Mouse (Mus musculus) left cerebral cortex, postnatal 4 days (tissue): Measurements from ENCODE around the gene Ccdc182. TPM values are rescaled to one million over a fixed set of nuclear protein-coding genes. Genes with fewer than 3 reads are reported as not detected.

Experiments
- DNase-seq: peaks from one replicate; pipeline ENCODE4 v3.0.0-alpha.2; 2022
- intact Hi-C: fragments of 180-260 bp; cut with DNase I; formaldehyde crosslinking; loops from one replicate; pipeline ENCODE4 v1.15.1; 2025
- total RNA-seq, 2 experiments: library from RNA; stranded (reverse); gene quantifications; 2 replicates each; pipeline ENCODE4 v1.2.3; 2021

Gene Ccdc182
- total RNA-seq = not detected

- intact Hi-C loops = loop anchor here (10.0 kb wide), 2 partner anchors 431 to 531 kb away; no protein-coding TSS in a partner anchor
- DNase-seq = no peak
Measured at GRCm38 (mm10) chr11:88293631-88294393, at the start of gene Ccdc182. Gene Ccdc182 (plus strand): TSS chr11:88294058.

DNA sequence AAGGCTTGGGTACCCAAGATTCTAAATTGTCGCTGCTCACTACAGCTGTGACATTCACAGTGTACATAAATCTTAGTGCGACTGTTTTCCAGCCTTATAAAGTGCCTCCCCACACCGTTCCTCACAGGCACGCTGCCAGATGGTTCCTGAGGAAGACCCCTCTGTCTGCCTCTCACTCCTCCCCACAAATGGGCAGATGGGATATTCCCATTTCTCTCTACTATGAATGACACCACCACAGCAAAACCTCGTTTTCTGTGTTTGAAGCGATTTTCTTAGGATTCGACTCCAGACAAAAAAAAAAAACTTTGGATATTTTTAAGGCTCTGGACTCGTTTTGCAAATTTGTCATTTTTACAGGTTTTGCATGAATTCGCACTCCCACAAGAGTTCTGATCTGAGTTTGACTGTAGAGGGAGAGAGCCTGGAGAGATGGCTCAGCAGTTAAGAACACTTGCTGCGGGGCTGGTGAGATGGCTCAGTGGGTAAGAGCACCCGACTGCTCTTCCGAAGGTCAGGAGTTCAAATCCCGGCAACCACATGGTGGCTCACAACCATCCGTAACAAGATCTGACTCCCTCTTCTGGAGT is 48.2 kb upstream of the Ccdc182 start:
- intact Hi-C loops = no loop called here
- DNase-seq = no peak

DNA sequence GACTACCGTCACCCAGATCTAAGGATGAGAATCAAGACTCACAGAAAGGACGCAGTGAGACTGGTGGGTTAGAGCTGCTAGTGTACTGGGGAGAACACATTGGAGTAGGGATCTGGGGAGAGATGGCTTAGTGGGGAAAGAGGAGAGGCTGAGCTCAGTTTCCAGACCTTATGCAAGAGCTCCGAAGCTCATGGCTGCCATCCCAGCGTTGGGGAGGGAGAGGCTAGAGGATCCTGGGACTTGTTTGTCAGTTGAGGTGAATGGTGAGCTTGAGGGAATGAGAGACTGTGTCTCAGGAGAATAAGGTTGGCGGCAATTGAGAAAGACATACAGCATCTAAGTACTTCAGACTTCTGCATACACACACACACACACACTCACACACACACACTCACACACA is 45.2 kb upstream of the Ccdc182 start:
- intact Hi-C loops = no loop called here
- no peak for DNase-seq

DNA sequence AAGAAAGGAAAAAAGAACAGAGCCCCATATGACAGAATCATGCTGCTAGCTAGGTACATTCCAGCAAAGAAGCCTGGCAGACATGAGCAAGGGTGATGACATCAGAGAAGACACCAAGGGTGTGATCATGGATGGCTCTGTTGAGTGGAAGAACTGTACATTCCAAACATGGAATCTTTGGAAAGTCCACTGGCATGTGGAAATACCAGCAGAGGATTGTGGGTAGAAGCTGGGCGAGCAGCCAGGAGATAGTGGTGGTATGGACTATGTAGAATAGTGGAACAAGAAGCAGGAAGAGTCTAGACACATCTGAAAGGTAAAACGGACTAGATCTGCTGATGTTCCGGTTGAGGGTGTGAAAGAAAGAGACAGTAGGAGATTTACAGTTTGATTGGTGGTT is 43.3 kb upstream of the Ccdc182 start:
- intact Hi-C loops = loop anchor here (10.0 kb wide), 1 partner anchor 484 kb away; no protein-coding TSS in a partner anchor
- DNase-seq = no peak

- no peak for DNase-seq
- intact Hi-C loops = loop anchor here (10.0 kb wide), 1 partner anchor 484 kb away; no protein-coding TSS in a partner anchor
Measured at GRCm38 (mm10) chr11:88251295-88251694, 42.6 kb upstream of the Ccdc182 start.

- peak; percentile 93 for DNase-seq
- intact Hi-C loops = loop anchor here (10.0 kb wide), 1 partner anchor 483 kb away; no protein-coding TSS in a partner anchor
Measured at GRCm38 (mm10) chr11:88251972-88252766, 41.7 kb upstream of the Ccdc182 start.

DNA sequence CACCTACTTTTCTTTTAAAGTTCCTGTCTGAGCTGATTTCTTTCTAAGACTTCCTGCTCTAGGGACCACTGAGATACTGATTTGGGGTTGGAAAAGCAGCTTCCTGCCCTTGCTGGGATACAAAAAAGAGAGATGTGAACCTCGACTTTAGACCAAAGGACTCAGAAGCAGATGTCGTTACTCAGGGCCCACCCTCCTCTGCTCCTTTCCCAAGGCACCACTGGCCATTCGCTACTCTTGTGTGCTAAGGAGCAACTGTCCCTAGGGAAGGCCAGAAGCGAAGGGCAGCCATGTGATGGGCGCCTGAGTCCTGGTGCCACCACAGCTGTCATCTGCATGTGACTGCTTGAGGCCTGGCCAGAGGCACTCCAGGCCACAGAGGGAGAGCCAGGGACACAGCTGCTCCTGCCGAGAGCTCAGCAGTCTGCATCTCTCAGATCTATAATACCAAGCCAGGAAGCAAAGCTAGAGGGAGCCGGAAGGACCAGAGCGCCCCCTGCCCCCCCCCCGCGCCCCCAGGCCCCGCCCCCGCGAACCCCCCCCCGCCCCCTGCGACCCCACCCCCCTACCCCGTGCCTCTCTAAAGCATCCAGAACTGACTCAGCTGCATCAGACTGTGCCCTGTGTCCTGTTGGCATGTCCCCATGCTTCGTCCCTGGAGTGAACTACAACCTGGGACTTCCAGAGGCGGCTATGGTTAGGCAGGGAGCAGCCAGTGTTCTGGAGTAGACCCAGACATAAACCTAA is 40.9 kb upstream of the Ccdc182 start:
- intact Hi-C loops = loop anchor here (10.0 kb wide), 1 partner anchor 482 kb away; no protein-coding TSS in a partner anchor
- peak; percentile 85 for DNase-seq

GRCm38 (mm10) chr11:88253514-88254167 is 40.2 kb upstream of the Ccdc182 start:
- no peak for DNase-seq
- intact Hi-C loops = loop anchor here (10.0 kb wide), 1 partner anchor 481 kb away; no protein-coding TSS in a partner anchor

- intact Hi-C loops = loop anchor here (10.0 kb wide), 1 partner anchor 477 kb away; no protein-coding TSS in a partner anchor
- DNase-seq = no peak
Measured at GRCm38 (mm10) chr11:88257700-88258099, 36.2 kb upstream of the Ccdc182 start.

DNA sequence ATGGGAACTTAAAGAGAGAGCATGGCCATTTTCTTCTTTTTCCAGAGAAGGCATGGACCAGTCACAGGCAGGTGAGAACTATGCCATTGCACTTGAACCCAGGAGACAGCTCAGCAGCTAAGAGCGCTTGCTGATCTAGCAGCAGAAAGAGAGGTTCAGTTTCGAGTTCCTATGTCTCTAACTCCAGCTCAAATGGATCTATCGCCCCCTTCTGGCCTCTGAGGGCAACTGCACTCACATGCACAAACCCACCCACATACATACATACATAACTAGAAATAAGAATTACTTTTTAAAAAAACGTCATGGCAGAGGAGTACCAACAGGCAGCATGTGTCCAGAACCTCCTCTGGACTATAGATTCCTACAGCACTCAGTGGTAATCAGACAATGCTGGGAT is 35.6 kb upstream of the Ccdc182 start:
- DNase-seq = no peak
- intact Hi-C loops = loop anchor here (10.0 kb wide), 1 partner anchor 477 kb away; no protein-coding TSS in a partner anchor

GRCm38 (mm10) chr11:88260463-88260862 is 33.4 kb upstream of the Ccdc182 start:
- intact Hi-C loops = no loop called here
- DNase-seq = no peak

DNA sequence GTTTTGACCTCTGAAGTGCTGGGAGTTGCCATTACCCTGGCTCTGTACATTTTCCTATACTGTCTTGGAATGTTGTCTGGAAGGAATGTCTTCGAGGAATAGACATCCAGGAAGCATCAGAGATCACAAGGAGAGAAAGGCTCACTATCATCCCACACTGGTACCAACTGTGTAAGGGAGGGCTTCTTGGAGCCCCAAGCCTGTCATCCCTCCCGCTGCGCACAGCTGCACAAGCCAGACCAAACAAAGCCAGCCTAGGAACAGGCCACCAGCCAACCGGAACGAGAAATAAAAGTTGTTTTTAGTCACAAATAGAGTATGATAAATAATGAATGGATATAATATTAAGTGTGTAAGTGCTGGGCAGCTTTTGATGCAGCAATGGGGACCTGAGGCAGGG is 29.0 kb upstream of the Ccdc182 start:
- intact Hi-C loops = no loop called here

DNA sequence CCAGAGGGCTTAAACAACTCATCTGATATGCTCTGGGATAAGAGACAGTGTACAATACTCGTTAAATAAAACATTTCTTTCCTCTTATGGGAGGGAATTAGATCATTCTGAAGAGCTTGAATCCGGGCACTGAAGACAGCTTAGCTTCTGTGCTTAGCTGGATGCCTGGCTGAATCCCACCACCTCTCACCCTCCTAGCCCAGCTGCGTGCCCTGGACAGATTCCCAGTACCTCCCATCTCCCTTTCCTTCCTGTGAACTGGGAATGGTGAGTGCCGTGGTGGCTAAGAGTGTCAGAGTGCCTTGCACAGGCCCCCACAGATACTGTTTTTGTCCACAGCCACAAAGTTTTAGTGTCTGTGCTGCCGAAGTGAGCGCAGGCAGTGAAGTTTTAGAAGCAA is 27.5 kb upstream of the Ccdc182 start:
- intact Hi-C loops = no loop called here
- DNase-seq = peak; percentile 85

More for the DNA sequence above, 29.0 kb upstream of the Ccdc182 start:
- peak; percentile 56 for DNase-seq

DNA sequence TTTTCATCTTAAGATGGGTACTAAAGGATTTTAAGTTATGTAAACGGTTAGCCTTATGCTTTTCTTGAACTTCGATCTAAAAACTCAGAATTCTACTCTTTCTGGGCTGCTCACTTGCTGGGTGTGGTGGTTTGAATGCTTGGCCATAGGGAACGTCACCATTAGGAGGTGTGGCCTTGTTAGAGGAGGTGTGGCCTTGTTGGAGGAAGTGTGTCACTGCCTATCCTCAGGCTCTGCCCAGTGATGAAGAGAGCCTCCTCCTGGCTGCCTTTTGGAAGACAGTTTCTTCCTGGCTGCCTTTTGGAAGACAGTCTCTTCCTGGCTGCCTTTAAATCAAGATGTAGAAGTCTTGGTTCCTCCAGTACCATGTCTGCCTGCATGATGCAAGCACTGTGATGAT is 22.0 kb upstream of the Ccdc182 start:
- DNase-seq = no peak
- intact Hi-C loops = no loop called here

- intact Hi-C loops = no loop called here
- no peak for DNase-seq
Measured at GRCm38 (mm10) chr11:88274111-88274879, 19.6 kb upstream of the Ccdc182 start.

DNA sequence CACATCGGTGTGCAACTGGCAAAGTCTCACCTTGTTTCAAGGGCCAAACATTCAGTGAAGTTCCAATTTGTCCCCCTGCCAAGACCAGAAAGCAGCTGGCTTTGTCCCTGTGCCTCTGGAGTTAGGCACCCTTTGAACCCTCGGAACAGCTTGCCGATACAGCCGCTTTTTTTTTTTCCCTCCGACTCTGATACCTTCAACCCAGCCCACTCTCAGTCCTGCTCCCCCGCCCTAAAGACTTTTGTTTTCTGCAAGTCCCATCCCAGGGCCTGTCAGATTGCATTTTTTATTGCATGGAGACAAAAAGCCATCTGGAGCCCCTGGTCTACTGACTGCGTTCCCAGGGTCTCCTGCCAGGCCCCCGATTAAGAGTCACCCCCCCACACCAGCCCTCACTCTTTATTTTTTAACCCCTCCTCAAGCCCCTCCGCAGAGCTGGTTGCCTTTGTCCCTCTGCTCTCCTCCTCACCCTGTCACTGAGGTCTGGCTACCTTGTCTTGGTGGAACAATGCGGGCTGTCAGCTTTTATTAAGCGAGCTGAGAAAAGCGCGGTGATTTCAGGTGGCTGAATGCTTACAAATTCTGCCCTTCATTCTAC is 18.9 kb upstream of the Ccdc182 start:
- DNase-seq = peak; percentile 73
- intact Hi-C loops = no loop called here

- intact Hi-C loops = no loop called here
- DNase-seq = peak; percentile 44
Measured at GRCm38 (mm10) chr11:88275949-88276348, 17.9 kb upstream of the Ccdc182 start.

DNA sequence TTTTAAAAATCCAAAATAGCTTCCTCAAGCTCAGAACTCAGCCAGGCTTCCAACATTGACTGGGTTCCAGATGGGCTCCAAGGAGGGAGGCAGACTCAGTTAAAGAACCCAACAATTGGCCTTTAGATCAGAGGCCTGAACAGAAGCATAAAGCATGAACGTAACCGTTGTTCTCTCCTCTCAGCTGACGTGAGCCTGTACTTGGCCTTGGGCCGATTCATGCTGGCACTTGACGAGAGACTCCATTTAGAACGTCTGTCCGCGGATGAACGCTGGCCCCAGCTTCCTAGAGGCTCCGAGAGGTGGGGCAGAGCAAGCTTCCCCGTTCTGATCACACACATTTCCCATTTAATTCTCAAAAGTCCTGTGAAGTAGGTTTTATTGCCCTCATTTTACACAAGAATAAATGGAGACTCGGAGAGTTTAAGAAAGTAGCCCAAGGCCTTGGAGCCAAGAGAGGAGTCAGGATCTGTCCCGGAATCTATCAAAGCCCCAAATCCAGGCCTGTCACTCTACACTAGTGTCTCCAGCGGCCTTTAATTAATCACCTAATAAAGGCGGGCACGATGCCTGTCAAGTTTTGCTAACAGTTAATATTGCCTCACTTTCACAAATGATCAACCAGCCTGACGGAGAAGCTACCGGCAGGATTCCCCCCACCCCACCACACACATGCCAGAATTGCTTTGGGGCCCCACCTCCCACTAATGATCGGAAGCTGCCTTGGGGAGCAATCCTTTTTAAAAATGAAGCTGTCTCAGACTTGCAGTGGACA is 17.1 kb upstream of the Ccdc182 start:
- intact Hi-C loops = no loop called here
- peak; percentile 89 for DNase-seq
